Mouse (Mus musculus) liver, adult 2 months (tissue): ENCODE results near the gene Shc2. TPM values are rescaled to one million over a fixed set of nuclear protein-coding genes. Genes with fewer than 3 reads are reported as not detected.

Source experiments
- DNase-seq: peaks from one replicate; pipeline ENCODE4 v3.0.0-alpha.2; 2011; ENCODE audit warnings: low read depth, low spot score; ENCODE audit errors: extremely low read depth
- H3K27ac ChIP-seq: fragments of 200-500 bp; replicated peaks from 2 replicates; pipeline ENCODE4 v1.5.1; 2012; ENCODE audit warnings: low read depth, mild to moderate bottlenecking, control low read depth, inconsistent platforms, low read length; ENCODE audit not compliant: insufficient read depth
- H3K27me3 ChIP-seq: fragments of 200-500 bp; 2 replicates; pipeline ENCODE4 v1.6.1; 2012; ENCODE audit warnings: mild to moderate bottlenecking, moderate library complexity, low read length, inconsistent platforms; ENCODE audit not compliant: control insufficient read depth, insufficient read depth
- H3K36me3 ChIP-seq: fragments of 200-500 bp; 2 replicates; pipeline ENCODE4 v1.6.1; 2012; ENCODE audit warnings: low read length, inconsistent platforms; ENCODE audit not compliant: control insufficient read depth, insufficient read depth
- H3K4me1 ChIP-seq: fragments of 200-500 bp; 2 replicates; pipeline ENCODE4 v1.6.1; 2011; ENCODE audit warnings: low read length; ENCODE audit not compliant: control insufficient read depth, insufficient read depth
- H3K4me3 ChIP-seq: fragments of 200-500 bp; 2 replicates; pipeline ENCODE4 v1.5.1; 2011; ENCODE audit warnings: low read depth, mild to moderate bottlenecking, control low read depth, low read length, moderate library complexity; ENCODE audit not compliant: insufficient read depth
- H3K79me2 ChIP-seq: fragments of 200-500 bp; 2 replicates; pipeline ENCODE4 v1.6.1; 2012; ENCODE audit warnings: inconsistent platforms, mild to moderate bottlenecking, low read length, moderate library complexity; ENCODE audit not compliant: control insufficient read depth, insufficient read depth
- H3K9ac ChIP-seq: fragments of 200-500 bp; 2 replicates; pipeline ENCODE4 v1.6.1; 2012; ENCODE audit warnings: low read depth, mild to moderate bottlenecking, control low read depth, inconsistent platforms, low read length
- CTCF ChIP-seq: fragments of 200-500 bp; IDR thresholded peaks from 2 replicates; pipeline ENCODE4 v1.5.1; 2011; ENCODE audit warnings: low read depth, low read length, control low read depth
- POLR2A ChIP-seq: fragments of 200-500 bp; IDR thresholded peaks from 2 replicates; pipeline ENCODE4 v1.6.1; 2011; ENCODE audit warnings: low read length, control low read depth; ENCODE audit not compliant: insufficient read depth; ENCODE audit errors: extremely low read depth
- WGBS: fragments of 180-500 bp; shearing (Covaris S2); methylation state at CpG from one replicate; pipeline ENCODE4 v1.1.7; 2018; 5-methylcytosine and 5-hydroxymethylcytosine counted together
- polyA plus RNA-seq: library from polyadenylated mRNA; depleted of rRNA; stranded (reverse); fragments of >200 nt; gene quantifications from 2 replicates; pipeline ENCODE4 v1.2.3, GENCODE M21; 2012
- total RNA-seq: library from RNA; depleted of rRNA; stranded (reverse); fragments of >200 nt; gene quantifications from 2 replicates; pipeline ENCODE4 v1.2.3, GENCODE M21; 2014

Shc2 gene
- total and polyA plus RNA-seq, 2 experiments, result 0.07 to 0.09 TPM

- no peaks in the 10 kb centered on the region for H3K4me1 ChIP-seq
- no peak for TF ChIP-seq CTCF
- TF ChIP-seq POLR2A, result no peak
- H3K36me3 ChIP-seq, result no peaks in the 10 kb centered on the region
- H3K79me2 ChIP-seq, result no peaks in the 10 kb centered on the region
- DNase-seq, result no peak
- no peak overlapping the region for H3K27ac ChIP-seq
- no peak overlapping the region for H3K4me3 ChIP-seq
- no peak overlapping the region for H3K9ac ChIP-seq
- H3K27me3 ChIP-seq, result no peaks in the 10 kb centered on the region
- 73% methylated on average over 9 of the region's 9 CpGs for WGBS
These were observed 53.3 kb downstream of the Shc2 start for GRCm38 (mm10) chr10:79584426-79584825.

- Histone ChIP-seq H3K4me1 (no peaks in the 10 kb centered on the region), H3K79me2 (no peaks in the 10 kb centered on the region), H3K36me3 (no peaks in the 10 kb centered on the region), H3K9ac (no peak overlapping the region), H3K27me3 (no peaks in the 10 kb centered on the region), H3K4me3 (no peak overlapping the region), H3K27ac (no peak overlapping the region)
- WGBS, result 54% methylated on average over 7 of the region's 7 CpGs
- TF ChIP-seq POLR2A, result no peak
- no peak for TF ChIP-seq CTCF
- no peak for DNase-seq
These were observed 53.7 kb downstream of the Shc2 start for GRCm38 (mm10) chr10:79584021-79584420.

- H3K79me2 ChIP-seq, result no peaks in the 10 kb centered on the region
- DNase-seq, result no peak
- no peaks in the 10 kb centered on the region for H3K4me1 ChIP-seq
- no peak overlapping the region for H3K9ac ChIP-seq
- no peaks in the 10 kb centered on the region for H3K36me3 ChIP-seq
- TF ChIP-seq CTCF, result no peak
- H3K27me3 ChIP-seq, result no peaks in the 10 kb centered on the region
- no peak overlapping the region for H3K27ac ChIP-seq
- WGBS, result 83% methylated on average over 8 of the region's 8 CpGs
- H3K4me3 ChIP-seq, result no peak overlapping the region
These were observed 56.2 kb downstream of the Shc2 start for GRCm38 (mm10) chr10:79581501-79581900.

- Histone ChIP-seq H3K4me3 (no peak overlapping the region), H3K36me3 (no peaks in the 10 kb centered on the region), H3K4me1 (no peaks in the 10 kb centered on the region), H3K27me3 (no peaks in the 10 kb centered on the region), H3K9ac (no peak overlapping the region), H3K79me2 (no peaks in the 10 kb centered on the region), H3K27ac (no peak overlapping the region)
- 53% methylated on average over 6 of the region's 6 CpGs for WGBS
- TF ChIP-seq POLR2A, result no peak
- TF ChIP-seq CTCF, result peak; percentile 79
- DNase-seq, result peak; percentile 21
These were observed 56.9 kb downstream of the Shc2 start for GRCm38 (mm10) chr10:79580811-79581210.

GRCm38 (mm10) chr10:79580356-79580755, 57.4 kb downstream of the Shc2 start:
- Histone ChIP-seq H3K27me3 (no peaks in the 10 kb centered on the region), H3K79me2 (no peaks in the 10 kb centered on the region), H3K36me3 (no peaks in the 10 kb centered on the region), H3K9ac (no peak overlapping the region), H3K4me3 (no peak overlapping the region), H3K27ac (no peak overlapping the region), H3K4me1 (no peaks in the 10 kb centered on the region)
- DNase-seq, result no peak
- TF ChIP-seq POLR2A, result no peak
- TF ChIP-seq CTCF, result no peak
- 68% methylated on average over 7 of the region's 7 CpGs for WGBS

- no peak overlapping the region for H3K4me3 ChIP-seq
- no peak overlapping the region for H3K27ac ChIP-seq
- H3K9ac ChIP-seq, result no peak overlapping the region
- no peaks in the 10 kb centered on the region for H3K4me1 ChIP-seq
- WGBS, result 80% methylated on average over 12 of the region's 12 CpGs
- DNase-seq, result no peak
- H3K36me3 ChIP-seq, result no peaks in the 10 kb centered on the region
- H3K27me3 ChIP-seq, result no peaks in the 10 kb centered on the region
- no peak for TF ChIP-seq CTCF
- TF ChIP-seq POLR2A, result no peak
- no peaks in the 10 kb centered on the region for H3K79me2 ChIP-seq
These were observed 57.9 kb downstream of the Shc2 start for GRCm38 (mm10) chr10:79579781-79580180.
